Mouse (Mus musculus) forebrain, embryonic 10.5 days (tissue): ENCODE results near the gene Grk4. TPM values are rescaled to one million over a fixed set of nuclear protein-coding genes. Genes with fewer than 3 reads are reported as not detected.
A peak's percentile ranks its signal among the peaks of the same experiment; 100 is the strongest.
"Not testable (repeated sequence)": the region's sequence is repeated elsewhere in the genome, so short reads cannot be mapped to it uniquely, and the experiment has no call there.

Experiments
- DNase-seq: peaks from one replicate; pipeline ENCODE4 v3.0.0-alpha.2; 2017; ENCODE audit warnings: low spot score; ENCODE audit errors: extremely low spot score
- H3K27ac ChIP-seq: fragments of 300-500 bp; sonication (generic); 2 replicates; pipeline ENCODE4 v1.5.1; 2016; ENCODE audit warnings: mild to moderate bottlenecking
- H3K27me3 ChIP-seq: fragments of 300-500 bp; sonication (generic); 2 replicates; pipeline ENCODE4 v1.6.1; 2016; ENCODE audit warnings: mild to moderate bottlenecking; ENCODE audit not compliant: poor library complexity, severe bottlenecking
- H3K36me3 ChIP-seq: fragments of 300-500 bp; sonication (generic); replicated peaks from 2 replicates; pipeline ENCODE4 v1.6.1; 2016; ENCODE audit warnings: mild to moderate bottlenecking, moderate library complexity
- H3K4me1 ChIP-seq: fragments of 300-500 bp; sonication (generic); 2 replicates; pipeline ENCODE4 v1.6.1; 2016
- H3K4me3 ChIP-seq: fragments of 300-500 bp; sonication (generic); 2 replicates; pipeline ENCODE4 v1.5.1; 2016; ENCODE audit warnings: mild to moderate bottlenecking, moderate library complexity
- H3K9me3 ChIP-seq: fragments of 300-500 bp; sonication (generic); 2 replicates; pipeline ENCODE4 v1.6.1; 2016; ENCODE audit warnings: mild to moderate bottlenecking, moderate library complexity
- WGBS: fragments of 180-500 bp; shearing (Covaris S2); methylation state at CpG from one replicate; pipeline ENCODE4 v1.1.7; 2016; 5-methylcytosine and 5-hydroxymethylcytosine counted together
- polyA plus RNA-seq: library from polyadenylated mRNA; unstranded; fragments of >200 nt; fragmentation: Nextera tagmentation; extraction: Ambion mirVana; gene quantifications from 2 replicates; pipeline ENCODE4 v1.2.1, GENCODE M21; 2016

Gene Grk4
- polyA plus RNA-seq, 1 experiment from 2014 or later: 1.5 TPM

DNA sequence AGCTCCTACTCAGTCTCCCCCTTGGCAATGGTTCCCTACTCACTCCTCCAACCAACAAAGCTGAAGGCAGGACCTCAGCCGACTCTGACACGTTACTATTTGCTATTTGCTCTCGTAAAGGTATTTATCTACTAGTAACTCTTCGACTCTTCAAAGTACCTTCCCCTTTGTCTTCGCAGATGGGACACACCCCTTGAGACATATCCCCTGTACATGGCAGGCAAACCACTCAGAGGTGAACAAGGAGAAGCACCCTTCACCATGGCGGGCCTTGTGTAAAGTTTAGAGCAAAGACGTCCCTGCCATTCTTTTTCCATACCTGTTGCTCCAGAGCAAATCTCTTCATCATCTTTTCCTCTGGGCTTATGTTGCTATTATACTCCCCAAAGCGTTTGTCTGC, 2.6 kb upstream of the Grk4 start:
- WGBS: 93% methylated on average over 8 of the region's 8 CpGs

DNA sequence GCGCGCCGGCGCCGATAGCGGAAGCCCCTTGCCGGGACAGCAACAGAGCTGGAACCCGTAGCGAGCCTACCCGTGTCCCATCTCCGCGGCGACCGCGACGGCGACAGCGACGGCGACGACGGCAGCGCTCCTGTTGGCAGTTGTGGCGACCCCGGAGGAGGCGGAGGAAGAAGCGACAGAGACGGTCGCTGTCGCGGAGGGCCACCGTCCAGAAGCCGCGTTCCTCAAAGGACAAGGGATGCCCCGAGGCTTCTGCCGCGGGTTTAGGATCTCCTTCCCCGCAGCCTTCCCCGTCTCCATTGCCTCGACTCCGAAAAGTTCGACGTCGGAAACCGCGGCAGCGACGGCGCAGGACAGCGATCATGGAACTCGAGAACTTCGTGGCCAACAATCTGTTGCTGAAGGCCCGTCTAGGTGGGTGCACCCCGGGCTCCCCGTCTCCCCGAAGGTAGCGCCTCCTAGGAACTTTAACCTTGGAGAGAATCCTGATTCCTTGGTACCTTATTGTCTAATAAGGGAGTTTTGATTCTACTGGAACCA, 482 bp downstream of the Grk4 start:
- Histone ChIP-seq H3K27me3 (peaks cover 10% of the 10 kb centered on the region), H3K9me3 (no peaks in the 10 kb centered on the region), H3K27ac (peak overlapping the region; percentile 84), H3K4me1 (peaks cover 16% of the 10 kb centered on the region), H3K36me3 (peaks cover 22% of the 10 kb centered on the region), H3K4me3 (peak overlapping the region; percentile 81)
- DNase-seq: no peak
- WGBS: under 1% methylated on average over 57 of the region's 57 CpGs

More for the DNA sequence above, 2.6 kb upstream of the Grk4 start:
- no peak overlapping the region for H3K27ac ChIP-seq
- H3K4me3 ChIP-seq: no peak overlapping the region
- H3K36me3 ChIP-seq: peaks cover 53% of the 10 kb centered on the region
- no peak for DNase-seq
- peaks cover 16% of the 10 kb centered on the region for H3K4me1 ChIP-seq
- H3K9me3 ChIP-seq: no peaks in the 10 kb centered on the region
- H3K27me3 ChIP-seq: peaks cover 10% of the 10 kb centered on the region

DNA sequence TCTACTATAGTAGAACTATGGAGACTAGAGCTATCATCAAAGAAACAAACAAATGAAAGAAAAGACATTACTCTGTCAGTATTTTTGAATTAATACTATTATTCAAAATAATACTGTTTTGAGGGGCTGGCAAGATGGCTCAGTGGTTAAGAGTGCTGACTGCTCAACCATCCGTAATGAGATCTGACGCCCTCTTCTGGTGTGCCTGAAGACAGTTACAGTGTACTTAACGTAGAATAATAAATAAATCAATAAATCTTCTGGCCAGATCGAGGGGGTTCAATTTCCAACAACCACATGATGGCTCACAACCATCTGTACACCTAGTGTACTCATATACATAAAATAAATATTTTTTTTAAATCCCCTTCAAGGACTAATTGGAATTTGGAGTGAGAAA, 1.7 kb downstream of the Grk4 start:
- peaks cover 11% of the 10 kb centered on the region for H3K36me3 ChIP-seq
- peaks cover 16% of the 10 kb centered on the region for H3K4me1 ChIP-seq
- no peak overlapping the region for H3K4me3 ChIP-seq
- DNase-seq: no peak
- H3K9me3 ChIP-seq: no peaks in the 10 kb centered on the region
- 83% methylated on average over 4 of the region's 4 CpGs for WGBS
- peaks cover 10% of the 10 kb centered on the region for H3K27me3 ChIP-seq
- no peak overlapping the region for H3K27ac ChIP-seq

DNA sequence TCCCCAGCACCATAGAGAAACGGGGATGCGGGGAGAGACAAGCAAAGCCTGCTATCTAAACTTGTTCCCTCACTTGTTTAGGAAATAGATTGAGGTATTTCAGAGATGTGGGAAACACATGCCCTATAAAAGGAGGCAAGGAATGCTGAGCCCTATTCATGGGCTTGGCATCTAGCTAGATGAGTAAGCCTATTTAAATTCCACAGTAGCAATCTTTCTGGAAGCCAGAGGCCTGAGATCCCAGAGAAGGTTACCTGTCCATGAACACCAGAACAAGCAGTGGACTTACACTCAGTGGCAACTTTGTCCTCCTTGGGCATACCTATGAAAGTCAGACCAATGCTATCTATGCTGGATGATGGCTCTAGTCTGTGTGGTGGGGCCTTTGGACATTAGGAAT, 3.1 kb downstream of the Grk4 start:
- Histone ChIP-seq H3K4me3 (no peak overlapping the region), H3K4me1 (peaks cover 16% of the 10 kb centered on the region), H3K36me3 (peaks cover under 1% of the 10 kb centered on the region), H3K27ac (no peak overlapping the region), H3K9me3 (no peaks in the 10 kb centered on the region), H3K27me3 (peaks cover 10% of the 10 kb centered on the region)
- no peak for DNase-seq
- WGBS: 100% methylated on average over 2 of the region's 2 CpGs

DNA sequence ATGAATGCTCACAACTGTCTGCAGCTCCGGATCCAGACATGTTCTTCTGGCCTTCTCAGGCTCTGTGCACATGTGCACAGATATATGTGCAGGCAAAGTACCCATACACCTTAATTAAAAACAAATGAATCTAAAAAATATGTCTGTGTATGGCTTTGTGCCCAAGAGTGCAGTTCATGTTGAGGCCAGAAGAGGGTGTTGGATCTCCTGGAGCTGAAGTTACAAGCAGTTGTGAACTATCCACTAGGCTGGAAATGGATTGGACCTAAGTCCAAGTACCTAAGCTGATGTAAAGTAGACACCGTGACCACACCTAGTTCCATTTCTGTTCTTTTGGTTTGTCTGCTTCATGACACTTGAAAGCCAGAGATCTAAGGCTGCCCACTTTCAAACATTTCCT, 9.3 kb downstream of the Grk4 start:
- no peaks in the 10 kb centered on the region for H3K4me1 ChIP-seq
- 83% methylated on average over 2 of the region's 2 CpGs for WGBS
- H3K9me3 ChIP-seq: no peaks in the 10 kb centered on the region
- H3K36me3 ChIP-seq: no peaks in the 10 kb centered on the region
- no peak overlapping the region for H3K27ac ChIP-seq
- no peak for DNase-seq
- H3K27me3 ChIP-seq: no peaks in the 10 kb centered on the region
- H3K4me3 ChIP-seq: no peak overlapping the region

DNA sequence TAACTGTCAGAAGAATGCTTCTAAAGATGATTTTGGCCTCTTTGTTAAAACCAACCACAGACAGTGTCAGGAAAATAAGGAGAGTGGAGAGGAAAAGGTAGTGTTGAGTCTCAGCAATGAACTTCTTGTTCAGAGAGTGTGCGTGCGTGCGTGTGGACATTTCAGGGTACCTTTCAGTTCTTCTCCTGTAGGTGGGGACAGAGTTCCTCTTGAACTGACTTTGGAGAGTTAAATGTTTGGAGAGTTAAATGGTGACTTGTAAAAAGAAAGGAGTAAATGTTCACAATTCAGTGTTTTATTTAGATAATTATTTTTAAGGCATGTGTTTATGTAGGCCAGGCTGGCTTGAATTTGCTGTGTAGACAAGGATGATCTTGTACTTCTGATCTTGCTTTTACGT, 10.1 kb downstream of the Grk4 start:
- whole genome bisulfite sequencing: 73% methylated on average over 4 of the region's 4 CpGs
- no peaks in the 10 kb centered on the region for H3K9me3 ChIP-seq
- no peak for DNase-seq
- no peaks in the 10 kb centered on the region for H3K27me3 ChIP-seq
- H3K36me3 ChIP-seq: no peaks in the 10 kb centered on the region
- H3K4me1 ChIP-seq: no peaks in the 10 kb centered on the region
- no peak overlapping the region for H3K27ac ChIP-seq
- H3K4me3 ChIP-seq: no peak overlapping the region

DNA sequence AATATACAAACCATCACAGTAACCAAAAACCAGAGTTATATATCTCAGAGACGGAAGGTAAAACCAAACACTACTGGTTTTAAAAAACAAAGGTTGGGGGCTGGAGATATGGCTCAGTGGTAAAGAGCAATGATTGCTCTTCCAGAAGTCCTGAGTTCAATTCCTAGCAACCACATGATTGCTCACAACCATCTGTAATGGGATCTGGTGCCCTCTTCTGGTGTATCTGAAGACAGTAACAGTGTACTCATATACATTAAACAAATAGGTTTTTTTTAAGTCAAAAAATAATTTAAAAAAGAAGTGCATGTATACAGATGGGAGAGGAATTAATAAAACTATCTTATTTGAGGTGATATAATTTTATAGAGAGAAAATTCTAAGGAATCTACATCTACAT, 29.7 kb downstream of the Grk4 start:
- 84% methylated on average over 1 of the region's 1 CpGs for WGBS
- H3K9me3 ChIP-seq: no peaks in the 10 kb centered on the region
- no peak for DNase-seq
- no peaks in the 10 kb centered on the region for H3K27me3 ChIP-seq
- H3K27ac ChIP-seq: no peak overlapping the region
- H3K36me3 ChIP-seq: no peaks in the 10 kb centered on the region
- H3K4me1 ChIP-seq: no peaks in the 10 kb centered on the region
- no peak overlapping the region for H3K4me3 ChIP-seq

DNA sequence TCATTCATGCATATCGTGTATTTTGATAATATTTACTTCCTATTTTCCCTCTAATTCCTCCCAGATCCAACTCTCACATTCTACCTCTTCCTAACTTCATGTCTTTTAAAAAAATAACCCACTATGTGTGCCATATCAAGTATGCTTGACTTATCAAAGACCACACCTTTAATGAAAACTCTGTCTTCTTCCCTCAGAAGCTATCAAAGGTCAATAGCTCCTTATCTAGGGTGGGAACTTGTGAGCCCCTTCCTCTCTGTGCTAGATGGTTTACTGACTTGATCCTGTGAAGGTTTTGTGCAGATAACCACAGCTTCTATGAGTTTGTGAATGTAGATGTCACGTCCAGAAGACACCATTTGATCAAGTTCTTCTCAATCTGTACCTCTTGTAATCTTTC, 32.6 kb downstream of the Grk4 start:
- Histone ChIP-seq H3K4me3 (no peak overlapping the region), H3K27ac (no peak overlapping the region), H3K4me1 (no peaks in the 10 kb centered on the region), H3K36me3 (no peaks in the 10 kb centered on the region), H3K27me3 (no peaks in the 10 kb centered on the region), H3K9me3 (no peaks in the 10 kb centered on the region)
- WGBS: 72% methylated on average over 2 of the region's 2 CpGs
- no peak for DNase-seq

DNA sequence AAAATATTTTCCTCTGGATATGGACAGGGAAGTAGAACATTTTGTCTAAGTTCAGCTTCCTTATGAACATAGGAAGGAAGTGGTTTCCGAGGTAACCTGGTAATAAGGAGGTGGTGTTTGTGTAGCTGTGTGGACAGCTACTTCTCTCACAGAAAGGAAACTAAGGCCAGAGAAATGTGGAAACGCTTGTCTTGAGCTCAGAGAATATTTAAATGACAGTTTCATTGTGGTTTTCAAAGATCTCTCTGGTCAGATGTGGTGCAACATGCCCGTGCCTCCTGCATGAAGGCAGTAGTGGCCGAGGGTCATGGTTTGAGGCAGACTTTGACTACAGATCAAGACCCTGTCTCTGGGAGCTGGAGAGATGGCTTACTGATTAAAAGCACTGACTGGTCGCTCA, 35.3 kb downstream of the Grk4 start:
- H3K36me3 ChIP-seq: no peaks in the 10 kb centered on the region
- DNase-seq: no peak
- no peak overlapping the region for H3K27ac ChIP-seq
- no peak overlapping the region for H3K4me3 ChIP-seq
- no peaks in the 10 kb centered on the region for H3K9me3 ChIP-seq
- H3K4me1 ChIP-seq: no peaks in the 10 kb centered on the region
- WGBS: 78% methylated on average over 5 of the region's 5 CpGs
- H3K27me3 ChIP-seq: no peaks in the 10 kb centered on the region

DNA sequence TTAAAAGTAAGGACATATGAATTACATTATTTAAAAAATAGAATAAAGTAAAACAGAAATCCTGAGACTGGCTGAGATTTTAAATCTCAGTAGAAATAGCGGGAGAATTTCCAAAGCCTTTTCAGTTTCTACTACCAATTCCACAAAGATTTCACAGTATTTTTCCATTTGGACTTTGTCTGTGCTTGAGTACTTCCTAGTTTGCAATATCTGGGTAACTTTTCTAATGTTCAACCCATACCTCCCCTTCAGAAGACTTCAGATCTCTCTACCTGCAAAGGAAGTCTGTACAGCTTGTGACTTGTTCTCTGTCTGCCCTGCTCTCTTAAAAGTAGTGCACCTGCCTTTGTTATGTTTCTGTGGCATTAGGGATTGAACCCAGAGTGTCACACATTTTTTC, 48.3 kb downstream of the Grk4 start:
- 87% methylated on average over 1 of the region's 1 CpGs for WGBS
- no peaks in the 10 kb centered on the region for H3K36me3 ChIP-seq
- DNase-seq: no peak
- no peaks in the 10 kb centered on the region for H3K9me3 ChIP-seq
- no peak overlapping the region for H3K27ac ChIP-seq
- H3K27me3 ChIP-seq: no peaks in the 10 kb centered on the region
- no peak overlapping the region for H3K4me3 ChIP-seq
- H3K4me1 ChIP-seq: no peaks in the 10 kb centered on the region

DNA sequence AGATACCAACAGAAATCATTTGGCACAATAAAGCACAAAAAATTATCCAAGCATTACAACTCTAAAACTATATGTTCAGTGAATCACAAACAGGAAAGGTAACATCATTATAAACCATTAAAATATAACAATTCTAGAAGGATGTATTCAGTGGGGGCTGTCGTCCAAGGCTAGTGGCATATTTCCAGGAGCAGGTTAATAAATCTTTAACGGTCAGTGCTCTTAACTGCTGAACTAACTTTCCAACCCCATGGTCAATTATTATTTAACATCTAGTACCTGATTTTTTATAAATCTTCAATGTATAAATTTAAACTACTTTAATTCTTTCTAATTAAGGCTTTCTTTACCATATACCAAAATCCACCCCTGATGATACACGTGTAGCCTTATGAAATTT, 54.2 kb downstream of the Grk4 start:
- not testable (repeated sequence) for H3K36me3 ChIP-seq, H3K9me3 ChIP-seq, DNase-seq, H3K27ac ChIP-seq, H3K4me1 ChIP-seq, H3K4me3 ChIP-seq, H3K27me3 ChIP-seq
- WGBS: 88% methylated on average over 3 of the region's 3 CpGs

DNA sequence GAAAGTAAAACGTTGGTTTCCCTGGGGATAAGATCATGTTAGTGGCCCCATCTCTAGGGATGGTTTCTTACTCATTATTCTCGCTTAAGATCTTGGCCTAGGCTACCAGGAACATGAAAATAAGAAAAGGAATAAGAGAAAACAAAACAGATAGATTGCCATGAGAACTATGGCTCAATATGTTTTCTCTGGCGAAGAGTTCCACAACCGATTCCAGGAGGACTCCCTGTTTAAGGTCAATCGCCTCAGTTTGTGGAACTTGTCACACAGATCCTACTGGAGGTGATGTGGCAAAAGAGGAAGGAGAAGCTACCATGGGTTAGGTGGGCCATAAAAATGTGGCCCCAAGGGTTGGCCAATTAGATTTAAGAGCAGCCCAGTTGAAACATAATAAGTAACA, 54.6 kb downstream of the Grk4 start:
- WGBS: 87% methylated on average over 5 of the region's 5 CpGs
- H3K27me3 ChIP-seq: no peaks in the 10 kb centered on the region
- H3K9me3 ChIP-seq: no peaks in the 10 kb centered on the region
- no peaks in the 10 kb centered on the region for H3K36me3 ChIP-seq
- no peak for DNase-seq
- H3K27ac ChIP-seq: no peak overlapping the region
- H3K4me3 ChIP-seq: no peak overlapping the region
- H3K4me1 ChIP-seq: 0 out of 2 replicates have a peak, but pooled peaks cover 3% of the 10 kb centered on the region

DNA sequence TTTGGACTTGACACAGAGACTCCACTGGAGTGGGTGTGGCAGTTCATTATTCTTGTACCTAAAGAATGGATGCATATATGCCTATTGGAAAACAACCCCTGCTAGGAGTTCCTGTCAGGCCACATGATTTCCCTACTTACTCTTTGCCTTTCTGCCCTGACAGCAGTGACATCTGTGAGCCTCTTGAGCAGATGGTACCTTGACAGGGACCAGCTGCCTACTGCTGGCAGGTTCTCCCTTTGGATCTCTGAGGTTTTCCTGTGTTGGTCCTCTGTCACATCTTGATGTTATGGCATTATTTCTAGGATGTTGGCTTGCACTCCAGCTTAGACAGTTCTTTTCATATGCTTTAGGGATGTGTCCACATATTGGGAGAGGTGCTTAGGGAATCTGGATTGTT, 69.0 kb downstream of the Grk4 start:
- no peak overlapping the region for H3K27ac ChIP-seq
- H3K4me1 ChIP-seq: no peaks in the 10 kb centered on the region
- no peaks in the 10 kb centered on the region for H3K27me3 ChIP-seq

DNA sequence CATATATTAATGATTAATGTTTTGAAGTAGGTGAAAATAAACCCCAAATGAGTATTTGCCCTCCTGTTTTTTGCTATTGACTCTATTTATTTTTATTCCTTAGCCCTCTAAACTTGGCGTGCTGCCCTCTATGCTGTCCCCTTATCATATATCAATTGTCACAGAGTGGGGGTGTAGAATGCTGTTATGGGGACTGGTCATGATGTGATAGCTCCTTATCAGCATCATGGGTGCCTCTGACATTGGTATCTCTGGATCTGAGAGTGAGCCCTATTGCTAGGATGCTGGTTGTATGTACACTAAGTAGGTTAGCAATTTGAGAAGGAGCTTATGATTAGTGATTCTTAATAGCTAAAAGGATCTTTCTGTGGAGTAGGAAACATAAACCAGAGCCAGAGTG, 70.1 kb downstream of the Grk4 start:
- Histone ChIP-seq H3K27ac (no peak overlapping the region), H3K4me3 (no peak overlapping the region), H3K9me3 (no peaks in the 10 kb centered on the region), H3K27me3 (no peaks in the 10 kb centered on the region), H3K36me3 (no peaks in the 10 kb centered on the region), H3K4me1 (no peaks in the 10 kb centered on the region)
- 71% methylated on average over 1 of the region's 1 CpGs for WGBS
- DNase-seq: no peak

More for the DNA sequence above, 69.0 kb downstream of the Grk4 start:
- Histone ChIP-seq H3K9me3 (no peaks in the 10 kb centered on the region), H3K36me3 (no peaks in the 10 kb centered on the region), H3K4me3 (no peak overlapping the region)
- no peak for DNase-seq
